Mouse (Mus musculus): ENCODE measurements at regions not wholly inside any gene's neighbourhood (a gene's known extent, or its start where the extent isn't known, plus 50 kb on each side); places are given as distances from the start of the nearest gene placed in this dataset.

DNA sequence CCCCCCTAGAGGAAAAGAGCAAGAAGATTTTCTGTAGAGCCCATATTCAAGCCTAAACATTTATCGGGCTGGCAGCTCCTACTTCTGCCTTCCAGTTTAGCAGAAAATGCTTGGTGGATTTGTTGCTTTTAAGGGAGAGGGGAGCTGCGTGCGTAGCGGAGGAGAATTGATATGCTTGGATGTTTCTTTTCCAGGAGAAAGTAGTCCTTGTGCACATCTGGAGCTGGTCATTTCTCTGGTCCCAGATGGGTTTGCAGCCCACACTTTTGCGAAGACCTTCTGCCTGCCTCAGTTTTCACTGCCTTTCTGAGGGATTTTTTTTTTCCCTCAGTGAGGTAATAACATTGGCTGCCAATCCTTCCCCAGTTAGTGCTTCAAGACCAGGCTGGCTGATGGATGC lies 203.6 kb downstream of the Kcnrg start:
- TF ChIP-seq CHD2 (IDR thresholded peaks at IDR 0.05; ENCODE audit: low read depth, low read length) (no peak), MAFK (IDR thresholded peaks at IDR 0.05; ENCODE audit: insufficient read depth, low read depth, low read length) (no peak), ZNF384 (IDR thresholded peaks at IDR 0.05; ENCODE audit: low read depth, low read length) (no peak), ZC3H11A (IDR thresholded peaks at IDR 0.05; ENCODE audit: borderline replicate concordance, low read depth, low read length) (no peak), HCFC1 (IDR thresholded peaks at IDR 0.05; ENCODE audit: borderline replicate concordance, insufficient read depth, low read length) (no peak)

All from ES-E14 (cell line).